Mouse (Mus musculus) embryonic fibroblast, embryonic 13.5 days (primary cell): Measurements from ENCODE around the gene Pdzrn4.

Experiments used
- CTCF ChIP-seq: IDR thresholded peaks from 2 replicates; pipeline ENCODE4 v1.5.1; 2011; ENCODE audit warnings: mild to moderate bottlenecking, control low read depth, low read length, moderate library complexity, borderline replicate concordance; ENCODE audit not compliant: insufficient read depth
- POLR2A ChIP-seq: IDR thresholded peaks from 2 replicates; pipeline ENCODE4 v1.6.1; 2011; ENCODE audit warnings: low read depth, mild to moderate bottlenecking, control low read depth, low read length, moderate library complexity

GRCm38 (mm10) chr15:92757085-92757903 is 360.6 kb downstream of the Pdzrn4 start:
- TF ChIP-seq POLR2A (no peak), CTCF (no peak)
